Mouse (Mus musculus): Measurements from ENCODE around the gene Mgme1. TPM values are rescaled to one million over a fixed set of nuclear protein-coding genes. Genes with fewer than 3 reads are reported as not detected.

Mgme1 gene
- polyA plus RNA-seq, 1 experiment from 2014 or later = 17.2 TPM

DNA sequence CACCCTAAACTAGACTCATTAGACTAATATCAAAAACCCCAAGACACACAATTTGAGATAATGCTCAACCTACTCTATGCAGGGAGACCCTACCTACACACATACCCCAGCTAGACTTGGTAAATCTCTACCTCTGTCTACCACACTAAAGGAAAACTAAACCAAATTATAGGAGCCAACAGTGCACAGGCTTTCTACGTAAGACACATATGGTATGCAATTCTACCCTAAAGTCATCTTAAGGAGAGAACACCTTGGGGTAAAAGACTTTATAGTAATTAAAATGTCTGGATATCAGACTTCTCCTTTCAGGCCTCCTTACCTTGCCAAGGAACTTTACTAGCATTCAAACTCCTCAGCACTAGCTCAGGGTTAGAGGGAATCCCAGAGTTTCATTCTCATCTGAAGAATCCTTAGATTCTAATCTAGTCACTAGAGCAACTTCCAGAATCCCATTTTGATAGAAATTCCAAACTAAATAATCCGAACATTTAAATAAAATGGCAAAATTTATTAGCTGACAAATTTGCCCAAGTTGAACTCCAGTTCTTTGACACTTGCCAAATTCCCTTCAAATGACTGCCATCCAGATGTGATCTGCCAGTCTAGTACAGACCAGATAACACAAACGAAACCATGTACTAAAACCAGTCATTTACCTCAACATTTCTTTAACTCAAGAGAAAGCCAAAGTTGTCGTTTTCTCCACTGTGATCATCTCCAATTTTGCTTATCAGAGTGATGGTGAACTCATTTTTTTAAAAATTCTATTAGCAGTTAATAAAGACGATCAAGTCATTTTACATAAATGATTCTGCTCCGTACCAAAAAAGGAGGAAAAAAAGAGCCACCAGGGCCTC is 1.8 kb upstream of the Mgme1 start:
- Histone ChIP-seq H3K36me3 (ENCODE audit: control insufficient read depth, insufficient read depth, low read length) (no peaks in the 10 kb centered on the region), H3K27ac (ENCODE audit: low read depth, low read length) (no peak overlapping the region), H3K27me3 (ENCODE audit: control insufficient read depth, insufficient read depth, low read length) (no peaks in the 10 kb centered on the region), H3K4me2 (replicated peaks; ENCODE audit: low read depth, low read length) (peak overlapping the region; percentile 50), H3K4me1 (replicated peaks; ENCODE audit: control insufficient read depth, insufficient read depth, low read length) (no peaks in the 10 kb centered on the region), H3K9me3 (ENCODE audit: control insufficient read depth, low read length) (no peaks in the 10 kb centered on the region), H3K4me3 (ENCODE audit: low read depth, low read length) (peak overlapping the region; percentile 94), H3K9ac (ENCODE audit: low read depth, low read length) (peak overlapping the region; percentile 98)
- ATAC-seq (ENCODE audit: low FRiP score) (no peak), DNase-seq (ENCODE audit: low spot score) (no peak)
- 10% methylated on average over 6 of the region's 6 CpGs for WGBS

DNA sequence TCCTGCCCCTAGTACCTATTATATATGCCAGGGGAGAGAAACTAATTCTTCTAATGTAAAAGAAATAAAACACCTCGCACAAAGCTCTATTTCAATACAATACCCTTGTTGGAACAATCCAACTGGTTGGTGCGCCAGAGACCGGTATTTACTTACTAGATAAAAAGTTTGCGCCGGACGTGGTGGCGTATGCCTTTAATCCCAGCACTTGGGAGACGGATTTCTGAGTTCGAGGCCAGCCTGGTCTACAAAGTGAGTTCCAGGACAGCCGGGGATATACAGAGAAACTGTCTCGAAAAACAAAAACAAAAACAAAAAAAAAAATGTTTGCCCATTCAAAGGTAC is 1.2 kb upstream of the Mgme1 start:
- H3K4me2 ChIP-seq (replicated peaks; ENCODE audit: low read depth, low read length) = peak overlapping the region; percentile 50
- no peak for ATAC-seq (ENCODE audit: low FRiP score)
- H3K9ac ChIP-seq (ENCODE audit: low read depth, low read length) = peak overlapping the region; percentile 98
- H3K4me1 ChIP-seq (replicated peaks; ENCODE audit: control insufficient read depth, insufficient read depth, low read length) = no peaks in the 10 kb centered on the region
- H3K9me3 ChIP-seq (ENCODE audit: control insufficient read depth, low read length) = no peaks in the 10 kb centered on the region
- H3K27ac ChIP-seq (ENCODE audit: low read depth, low read length) = no peak overlapping the region
- H3K27me3 ChIP-seq (ENCODE audit: control insufficient read depth, insufficient read depth, low read length) = no peaks in the 10 kb centered on the region
- peak overlapping the region; percentile 94 for H3K4me3 ChIP-seq (ENCODE audit: low read depth, low read length)
- peak; percentile 29 for DNase-seq (ENCODE audit: low spot score)
- H3K36me3 ChIP-seq (ENCODE audit: control insufficient read depth, insufficient read depth, low read length) = no peaks in the 10 kb centered on the region
- WGBS = 1% methylated on average over 11 of the region's 11 CpGs

DNA sequence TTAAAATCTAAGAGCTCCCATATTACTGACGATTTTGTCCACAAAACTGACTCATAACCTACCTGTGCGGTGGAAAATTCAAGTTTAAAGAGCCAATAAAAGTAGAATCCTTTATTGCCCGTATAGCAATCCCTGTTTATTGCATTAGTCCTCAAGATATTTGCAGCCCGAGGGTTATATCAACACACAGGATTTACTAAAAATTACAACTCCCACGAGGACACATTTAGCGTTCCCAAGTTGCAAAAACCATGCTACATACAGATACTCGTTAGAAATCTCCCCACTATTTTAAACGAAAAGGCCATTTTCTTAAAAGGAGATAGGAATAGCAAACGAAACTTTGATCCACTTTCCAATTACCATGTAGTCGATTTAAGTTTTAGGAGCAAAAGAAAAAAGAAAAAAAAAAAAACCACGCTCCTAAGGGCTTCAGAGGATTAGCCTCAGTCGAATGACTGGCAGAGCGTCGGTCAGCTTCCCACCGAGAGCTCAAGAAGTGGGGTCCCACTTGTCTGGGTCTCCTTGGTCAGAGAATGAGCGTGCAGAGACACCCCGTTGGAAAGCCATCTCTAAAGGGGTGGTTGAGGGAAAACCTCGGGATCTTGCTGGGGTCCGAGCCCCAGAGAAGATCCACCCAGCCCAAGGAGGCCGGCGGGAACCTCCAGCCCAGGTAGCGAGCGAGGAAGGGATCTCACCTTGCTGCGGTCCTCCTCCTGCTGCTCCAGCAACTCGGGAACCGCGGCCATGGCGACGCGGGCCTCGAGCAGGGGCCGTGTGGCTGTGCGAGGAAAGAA is 586 bp upstream of the Mgme1 start:
- peak; percentile 22 for DNase-seq (ENCODE audit: low spot score)
- H3K4me2 ChIP-seq (replicated peaks; ENCODE audit: low read depth, low read length) = peak overlapping the region; percentile 50
- under 1% methylated on average over 26 of the region's 33 CpGs for WGBS
- H3K9me3 ChIP-seq (ENCODE audit: control insufficient read depth, low read length) = no peaks in the 10 kb centered on the region
- H3K27me3 ChIP-seq (ENCODE audit: control insufficient read depth, insufficient read depth, low read length) = no peaks in the 10 kb centered on the region
- H3K4me3 ChIP-seq (ENCODE audit: low read depth, low read length) = peak overlapping the region; percentile 94
- H3K27ac ChIP-seq (ENCODE audit: low read depth, low read length) = peak overlapping the region; percentile 84
- H3K36me3 ChIP-seq (ENCODE audit: control insufficient read depth, insufficient read depth, low read length) = no peaks in the 10 kb centered on the region
- no peaks in the 10 kb centered on the region for H3K4me1 ChIP-seq (replicated peaks; ENCODE audit: control insufficient read depth, insufficient read depth, low read length)
- H3K9ac ChIP-seq (ENCODE audit: low read depth, low read length) = peak overlapping the region; percentile 98
- peak; percentile 31 for ATAC-seq (ENCODE audit: low FRiP score)

DNA sequence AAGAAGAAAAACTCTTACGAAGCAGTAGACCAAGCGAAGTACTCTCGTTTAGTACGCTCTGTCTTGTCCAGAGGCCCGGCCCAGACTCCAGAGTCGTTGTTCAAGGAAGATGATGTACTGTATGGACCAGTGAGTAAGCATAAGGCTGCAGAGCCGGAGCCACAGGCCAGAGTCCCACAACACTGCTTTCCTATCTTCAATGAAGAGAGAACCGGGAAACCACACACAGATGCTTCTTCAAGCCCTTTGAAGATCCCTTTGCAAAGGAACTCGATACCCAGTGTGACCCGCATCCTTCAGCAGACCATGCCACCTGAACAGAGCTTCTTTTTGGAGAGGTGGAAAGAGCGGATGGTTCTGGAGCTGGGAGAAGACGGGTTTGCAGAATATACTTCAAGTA is 1.6 kb downstream of the Mgme1 start:
- H3K4me1 ChIP-seq (replicated peaks; ENCODE audit: control insufficient read depth, insufficient read depth, low read length) = no peaks in the 10 kb centered on the region
- H3K4me2 ChIP-seq (replicated peaks; ENCODE audit: low read depth, low read length) = no peak overlapping the region
- no peaks in the 10 kb centered on the region for H3K9me3 ChIP-seq (ENCODE audit: control insufficient read depth, low read length)
- H3K36me3 ChIP-seq (ENCODE audit: control insufficient read depth, insufficient read depth, low read length) = no peaks in the 10 kb centered on the region
- H3K27ac ChIP-seq (ENCODE audit: low read depth, low read length) = no peak overlapping the region
- H3K9ac ChIP-seq (ENCODE audit: low read depth, low read length) = no peak overlapping the region
- DNase-seq (ENCODE audit: low spot score) (no peak), ATAC-seq (ENCODE audit: low FRiP score) (no peak)
- no peak overlapping the region for H3K4me3 ChIP-seq (ENCODE audit: low read depth, low read length)
- 88% methylated on average over 12 of the region's 12 CpGs for WGBS
- no peaks in the 10 kb centered on the region for H3K27me3 ChIP-seq (ENCODE audit: control insufficient read depth, insufficient read depth, low read length)

DNA sequence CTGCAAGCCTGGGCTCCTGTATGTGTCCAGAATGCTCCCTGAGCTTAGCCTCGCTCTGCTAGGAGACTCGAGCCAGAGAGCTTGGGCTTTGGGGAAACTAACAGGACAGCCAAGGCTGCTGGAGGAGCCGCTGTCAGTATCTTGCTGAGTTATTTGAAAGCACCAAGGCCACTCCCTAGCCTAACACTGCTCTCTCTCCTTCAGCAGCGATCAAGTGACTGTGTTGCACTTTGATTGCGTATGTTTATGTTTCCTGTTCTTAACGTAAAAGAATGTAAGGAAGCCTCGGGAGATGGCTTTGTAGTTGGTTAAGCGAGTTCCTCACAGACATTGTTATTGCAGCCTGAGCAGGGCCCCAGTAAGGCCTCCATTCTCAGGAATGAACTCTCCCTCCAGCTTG is 4.3 kb downstream of the Mgme1 start:
- 53% methylated on average over 8 of the region's 8 CpGs for WGBS
- no peak for DNase-seq (ENCODE audit: low spot score)
- no peak overlapping the region for H3K9ac ChIP-seq (ENCODE audit: low read depth, low read length)

DNA sequence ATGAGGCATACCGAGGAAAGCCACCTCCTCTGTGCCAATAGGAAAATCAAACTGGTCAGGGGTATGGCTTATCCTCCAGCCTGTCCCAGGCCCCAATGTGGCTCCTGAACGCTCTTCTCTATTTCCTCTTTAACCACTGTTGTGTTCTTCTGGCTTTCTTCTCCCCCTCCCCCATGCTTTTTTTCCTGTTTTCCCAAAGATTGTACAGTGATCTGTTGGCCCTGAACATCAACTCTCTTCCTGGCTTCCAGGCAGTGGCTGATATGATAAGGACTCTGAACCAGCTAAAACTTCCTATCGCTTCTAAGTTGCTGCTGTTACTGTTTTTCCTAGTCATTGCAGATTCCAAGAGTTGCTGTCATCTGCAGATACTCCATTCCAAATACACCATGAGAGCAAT is 6.4 kb downstream of the Mgme1 start:
- Histone ChIP-seq H3K9ac (ENCODE audit: low read depth, low read length) (no peak overlapping the region), H3K4me3 (ENCODE audit: low read depth, low read length) (no peak overlapping the region), H3K9me3 (ENCODE audit: control insufficient read depth, low read length) (no peaks in the 10 kb centered on the region), H3K4me1 (replicated peaks; ENCODE audit: control insufficient read depth, insufficient read depth, low read length) (no peaks in the 10 kb centered on the region), H3K36me3 (ENCODE audit: control insufficient read depth, insufficient read depth, low read length) (peaks cover 2% of the 10 kb centered on the region; the same call in 1 of the 2 replicates), H3K27ac (ENCODE audit: low read depth, low read length) (no peak overlapping the region), H3K4me2 (replicated peaks; ENCODE audit: low read depth, low read length) (no peak overlapping the region), H3K27me3 (ENCODE audit: control insufficient read depth, insufficient read depth, low read length) (no peaks in the 10 kb centered on the region)
- DNase-seq (ENCODE audit: low spot score) = no peak
- 96% methylated on average over 3 of the region's 3 CpGs for WGBS
- ATAC-seq (ENCODE audit: low FRiP score) = no peak

More for the DNA sequence above, 4.3 kb downstream of the Mgme1 start:
- ATAC-seq (ENCODE audit: low FRiP score) = no peak
- Histone ChIP-seq H3K4me2 (replicated peaks; ENCODE audit: low read depth, low read length) (no peak overlapping the region), H3K9me3 (ENCODE audit: control insufficient read depth, low read length) (no peaks in the 10 kb centered on the region), H3K27ac (ENCODE audit: low read depth, low read length) (no peak overlapping the region), H3K27me3 (ENCODE audit: control insufficient read depth, insufficient read depth, low read length) (no peaks in the 10 kb centered on the region), H3K4me3 (ENCODE audit: low read depth, low read length) (no peak overlapping the region), H3K36me3 (ENCODE audit: control insufficient read depth, insufficient read depth, low read length) (no peaks in the 10 kb centered on the region), H3K4me1 (replicated peaks; ENCODE audit: control insufficient read depth, insufficient read depth, low read length) (no peaks in the 10 kb centered on the region)

DNA sequence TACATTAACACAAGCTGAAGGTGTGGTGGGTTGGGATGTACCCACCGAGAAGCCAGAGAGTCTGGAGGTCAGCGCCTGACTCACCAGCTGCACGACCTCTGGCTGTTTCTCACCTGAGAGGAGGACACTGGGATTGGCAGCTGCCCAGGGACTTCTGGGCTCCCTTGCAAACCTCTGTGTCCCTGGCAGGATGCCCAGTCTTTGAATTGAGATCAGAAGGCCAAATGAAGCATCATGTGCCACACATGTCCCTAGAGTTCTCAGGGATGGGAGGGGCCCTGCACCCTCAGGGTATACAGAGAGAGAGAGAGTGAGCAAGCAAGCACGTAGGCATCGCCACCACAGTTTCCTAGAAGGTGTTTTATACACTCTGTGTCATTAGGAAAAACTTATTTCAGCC is 9.3 kb downstream of the Mgme1 start:
- Histone ChIP-seq H3K9me3 (ENCODE audit: control insufficient read depth, low read length) (no peaks in the 10 kb centered on the region), H3K36me3 (ENCODE audit: control insufficient read depth, insufficient read depth, low read length) (peaks cover 2% of the 10 kb centered on the region; the same call in 1 of the 2 replicates), H3K4me2 (replicated peaks; ENCODE audit: low read depth, low read length) (no peak overlapping the region), H3K9ac (ENCODE audit: low read depth, low read length) (no peak overlapping the region), H3K4me1 (replicated peaks; ENCODE audit: control insufficient read depth, insufficient read depth, low read length) (no peaks in the 10 kb centered on the region), H3K27ac (ENCODE audit: low read depth, low read length) (no peak overlapping the region), H3K4me3 (ENCODE audit: low read depth, low read length) (no peak overlapping the region), H3K27me3 (ENCODE audit: control insufficient read depth, insufficient read depth, low read length) (no peaks in the 10 kb centered on the region)
- ATAC-seq (ENCODE audit: low FRiP score) = no peak
- DNase-seq (ENCODE audit: low spot score) = no peak
- WGBS = 93% methylated on average over 5 of the region's 5 CpGs

DNA sequence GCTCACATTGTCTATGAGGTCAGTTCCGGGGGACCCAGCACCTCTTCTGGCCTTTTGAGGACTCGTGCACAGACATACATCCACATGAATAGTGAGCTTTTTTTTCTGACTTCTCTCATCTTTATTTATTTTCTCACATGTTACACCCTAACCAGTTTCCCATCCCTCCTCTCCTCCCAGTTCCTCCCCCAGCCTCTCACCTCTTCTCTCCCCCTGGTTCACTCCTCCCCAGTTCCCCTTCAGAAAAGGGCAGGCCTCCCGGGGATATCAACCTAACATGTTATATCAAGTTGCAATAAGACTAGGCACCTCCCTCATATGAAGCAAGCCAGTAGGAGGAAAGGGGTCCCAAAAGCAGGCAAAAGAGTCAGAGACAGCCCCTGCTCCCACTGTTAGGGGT is 10.1 kb downstream of the Mgme1 start:
- H3K36me3 ChIP-seq (ENCODE audit: control insufficient read depth, insufficient read depth, low read length) = peaks cover 2% of the 10 kb centered on the region; the same call in 1 of the 2 replicates
- ATAC-seq (ENCODE audit: low FRiP score) (no peak), DNase-seq (ENCODE audit: low spot score) (no peak)
- 77% methylated on average over 3 of the region's 3 CpGs for WGBS
- H3K4me1 ChIP-seq (replicated peaks; ENCODE audit: control insufficient read depth, insufficient read depth, low read length) = no peaks in the 10 kb centered on the region
- no peak overlapping the region for H3K4me2 ChIP-seq (replicated peaks; ENCODE audit: low read depth, low read length)
- H3K27ac ChIP-seq (ENCODE audit: low read depth, low read length) = no peak overlapping the region
- H3K27me3 ChIP-seq (ENCODE audit: control insufficient read depth, insufficient read depth, low read length) = no peaks in the 10 kb centered on the region
- no peak overlapping the region for H3K4me3 ChIP-seq (ENCODE audit: low read depth, low read length)
- H3K9ac ChIP-seq (ENCODE audit: low read depth, low read length) = no peak overlapping the region
- no peaks in the 10 kb centered on the region for H3K9me3 ChIP-seq (ENCODE audit: control insufficient read depth, low read length)
